Mouse (Mus musculus): ENCODE data around the gene Spaca7. TPM values are rescaled to one million over a fixed set of nuclear protein-coding genes. Genes with fewer than 3 reads are reported as not detected.
A peak's percentile ranks its signal among the peaks of the same experiment; 100 is the strongest.
"Not testable (repeated sequence)": the region's sequence is repeated elsewhere in the genome, so short reads cannot be mapped to it uniquely, and the experiment has no call there.

Spaca7 gene
- polyA plus RNA-seq, 1 experiment, result not detected

- Histone ChIP-seq H3K4me1 (ENCODE audit: control insufficient read depth, insufficient read depth, low read length) (no peaks in the 10 kb centered on the region), H3K27ac (ENCODE audit: insufficient read depth, low read depth, low read length) (no peak overlapping the region), H3K4me3 (ENCODE audit: insufficient read depth, low read depth, low read length) (no peak overlapping the region)
- TF ChIP-seq POLR2A (IDR thresholded peaks at IDR 0.05; ENCODE audit: insufficient read depth, low read depth, low read length) (no peak), CTCF (IDR thresholded peaks at IDR 0.05; ENCODE audit: insufficient read depth, low read depth, low read length) (no peak)
- WGBS, result 95% methylated on average over 5 of the region's 5 CpGs
These were observed 11.0 kb downstream of the Spaca7 start for GRCm38 (mm10) chr8:12583785-12584184.

GRCm38 (mm10) chr8:12607223-12607622 is 34.4 kb downstream of the Spaca7 start:
- Histone ChIP-seq H3K4me1 (ENCODE audit: control insufficient read depth, insufficient read depth, low read length) (peaks cover 13% of the 10 kb centered on the region; the same call in 1 of the 2 replicates), H3K4me3 (ENCODE audit: insufficient read depth, low read depth, low read length) (no peak overlapping the region), H3K27ac (ENCODE audit: insufficient read depth, low read depth, low read length) (no peak overlapping the region)
- WGBS, result 32% methylated on average over 6 of the region's 6 CpGs
- TF ChIP-seq CTCF (IDR thresholded peaks at IDR 0.05; ENCODE audit: insufficient read depth, low read depth, low read length) (peak; percentile 82), POLR2A (IDR thresholded peaks at IDR 0.05; ENCODE audit: insufficient read depth, low read depth, low read length) (no peak)

GRCm38 (mm10) chr8:12608810-12609209 is 36.0 kb downstream of the Spaca7 start:
- Histone ChIP-seq H3K4me1 (ENCODE audit: control insufficient read depth, insufficient read depth, low read length) (peaks cover 13% of the 10 kb centered on the region; the same call in 1 of the 2 replicates), H3K27ac (ENCODE audit: insufficient read depth, low read depth, low read length) (no peak overlapping the region), H3K4me3 (ENCODE audit: insufficient read depth, low read depth, low read length) (no peak overlapping the region)
- TF ChIP-seq CTCF (IDR thresholded peaks at IDR 0.05; ENCODE audit: insufficient read depth, low read depth, low read length), result no peak
- no peak for TF ChIP-seq POLR2A (IDR thresholded peaks at IDR 0.05; ENCODE audit: insufficient read depth, low read depth, low read length)
- WGBS, result 77% methylated on average over 10 of the region's 10 CpGs

GRCm38 (mm10) chr8:12609752-12610449 is 37.1 kb downstream of the Spaca7 start:
- H3K4me1 ChIP-seq (ENCODE audit: control insufficient read depth, insufficient read depth, low read length), result peaks cover 13% of the 10 kb centered on the region; the same call in 1 of the 2 replicates
- 39% methylated on average over 12 of the region's 12 CpGs for WGBS
- H3K4me3 ChIP-seq (ENCODE audit: insufficient read depth, low read depth, low read length), result no peak overlapping the region
- H3K27ac ChIP-seq (ENCODE audit: insufficient read depth, low read depth, low read length), result no peak overlapping the region
- TF ChIP-seq CTCF (IDR thresholded peaks at IDR 0.05; ENCODE audit: insufficient read depth, low read depth, low read length) (no peak), POLR2A (IDR thresholded peaks at IDR 0.05; ENCODE audit: insufficient read depth, low read depth, low read length) (no peak)

GRCm38 (mm10) chr8:12613201-12613600 is 40.4 kb downstream of the Spaca7 start:
- WGBS, result 87% methylated on average over 7 of the region's 7 CpGs
- Histone ChIP-seq H3K4me1 (ENCODE audit: control insufficient read depth, insufficient read depth, low read length) (peaks cover 13% of the 10 kb centered on the region; the same call in 1 of the 2 replicates), H3K27ac (ENCODE audit: insufficient read depth, low read depth, low read length) (no peak overlapping the region), H3K4me3 (ENCODE audit: insufficient read depth, low read depth, low read length) (no peak overlapping the region)
- TF ChIP-seq CTCF (IDR thresholded peaks at IDR 0.05; ENCODE audit: insufficient read depth, low read depth, low read length) (no peak), POLR2A (IDR thresholded peaks at IDR 0.05; ENCODE audit: insufficient read depth, low read depth, low read length) (no peak)

GRCm38 (mm10) chr8:12617369-12617768 is 44.5 kb downstream of the Spaca7 start:
- not testable (repeated sequence) for H3K27ac ChIP-seq (ENCODE audit: insufficient read depth, low read depth, low read length); H3K4me1 ChIP-seq (ENCODE audit: control insufficient read depth, insufficient read depth, low read length); H3K4me3 ChIP-seq (ENCODE audit: insufficient read depth, low read depth, low read length)
- WGBS, result 86% methylated on average over 3 of the region's 3 CpGs

- Histone ChIP-seq H3K4me3 (ENCODE audit: insufficient read depth, low read depth, low read length) (no peak overlapping the region), H3K4me1 (ENCODE audit: control insufficient read depth, insufficient read depth, low read length) (peaks cover 3% of the 10 kb centered on the region), H3K27ac (ENCODE audit: insufficient read depth, low read depth, low read length) (no peak overlapping the region)
- WGBS, result 71% methylated on average over 18 of the region's 18 CpGs
- no peak for TF ChIP-seq POLR2A (IDR thresholded peaks at IDR 0.05; ENCODE audit: insufficient read depth, low read depth, low read length)
These were observed 48.9 kb downstream of the Spaca7 start for GRCm38 (mm10) chr8:12621550-12622222.

- TF ChIP-seq POLR2A (IDR thresholded peaks at IDR 0.05; ENCODE audit: insufficient read depth, low read depth, low read length) (no peak), CTCF (IDR thresholded peaks at IDR 0.05; ENCODE audit: insufficient read depth, low read depth, low read length) (no peak)
- WGBS, result 73% methylated on average over 5 of the region's 5 CpGs
- Histone ChIP-seq H3K4me3 (ENCODE audit: insufficient read depth, low read depth, low read length) (no peak overlapping the region), H3K27ac (ENCODE audit: insufficient read depth, low read depth, low read length) (no peak overlapping the region), H3K4me1 (ENCODE audit: control insufficient read depth, insufficient read depth, low read length) (peaks cover 3% of the 10 kb centered on the region)
These were observed 53.1 kb downstream of the Spaca7 start for GRCm38 (mm10) chr8:12625890-12626289.

GRCm38 (mm10) chr8:12629079-12629478 is 56.2 kb downstream of the Spaca7 start:
- Histone ChIP-seq H3K4me3 (ENCODE audit: insufficient read depth, low read depth, low read length) (no peak overlapping the region), H3K27ac (ENCODE audit: insufficient read depth, low read depth, low read length) (no peak overlapping the region), H3K4me1 (ENCODE audit: control insufficient read depth, insufficient read depth, low read length) (no peaks in the 10 kb centered on the region)
- TF ChIP-seq POLR2A (IDR thresholded peaks at IDR 0.05; ENCODE audit: insufficient read depth, low read depth, low read length) (no peak), CTCF (IDR thresholded peaks at IDR 0.05; ENCODE audit: insufficient read depth, low read depth, low read length) (no peak; the same call in 1 of the 2 replicates)
- WGBS, result 41% methylated on average over 3 of the region's 3 CpGs

Measured in olfactory bulb, adult 2 months (tissue).